Mouse (Mus musculus) MEL (cell line): ENCODE measurements around the gene Nid1. TPM values are rescaled to one million over a fixed set of nuclear protein-coding genes. Genes with fewer than 3 reads are reported as not detected.

Experiments
- DNase-seq: peaks from one replicate; pipeline ENCODE4 v3.0.0; 2011; ENCODE audit warnings: low read depth, low spot score
- H3K27ac ChIP-seq: 2 replicates; pipeline ENCODE4 v1.5.1; 2012; ENCODE audit warnings: low read depth, mild to moderate bottlenecking, control low read depth, low read length, moderate library complexity; ENCODE audit not compliant: control insufficient read depth
- H3K27me3 ChIP-seq, 2 experiments: fragments of 150-350 bp in 1 of 2; sonication (generic) in 1 of 2; 2 replicates each; pipeline ENCODE4 v1.6.1; 2012; ENCODE audit warnings: low read length in 2 of 2, mild to moderate bottlenecking in 2 of 2, improper control_type of control experiment in 1 of 2, moderate library complexity in 1 of 2; ENCODE audit not compliant: insufficient read depth in 2 of 2, control insufficient read depth in 1 of 2
- H3K36me3 ChIP-seq, 2 experiments: 2 replicates each; pipeline ENCODE4 v1.6.1; 2012 to 2014; ENCODE audit warnings: low read length in 2 of 2, improper control_type of control experiment in 1 of 2, inconsistent platforms in 1 of 2, mild to moderate bottlenecking in 1 of 2; ENCODE audit not compliant: insufficient read depth in 2 of 2, control insufficient read depth in 1 of 2
- H3K4me1 ChIP-seq, 2 experiments: fragments of 150-350 bp in 1 of 2; sonication (generic) in 1 of 2; 2 replicates each; pipeline ENCODE4 v1.6.1; 2012; ENCODE audit warnings: low read length in 2 of 2, improper control_type of control experiment in 1 of 2, mild to moderate bottlenecking in 1 of 2; ENCODE audit not compliant: insufficient read depth in 2 of 2, control insufficient read depth in 1 of 2
- H3K4me3 ChIP-seq, 2 experiments: fragments of 150-350 bp in 1 of 2; sonication (generic) in 1 of 2; 2 replicates each; pipeline ENCODE4 v1.5.1; 2012; ENCODE audit warnings: low read depth in 2 of 2, low read length in 2 of 2, mild to moderate bottlenecking in 2 of 2, moderate library complexity in 2 of 2, control low read depth in 1 of 2, improper control_type of control experiment in 1 of 2; ENCODE audit not compliant: control insufficient read depth in 1 of 2, insufficient read depth in 1 of 2
- H3K79me2 ChIP-seq: 2 replicates; pipeline ENCODE4 v1.6.1; 2012; ENCODE audit warnings: mild to moderate bottlenecking, low read length, moderate library complexity; ENCODE audit not compliant: control insufficient read depth, poor library complexity, insufficient read depth
- H3K9ac ChIP-seq: 2 replicates; pipeline ENCODE4 v1.6.1; 2012; ENCODE audit warnings: low read depth, mild to moderate bottlenecking, control low read depth, low read length, moderate library complexity; ENCODE audit not compliant: control insufficient read depth, poor library complexity, severe bottlenecking
- H3K9me3 ChIP-seq: fragments of 150-350 bp; sonication (generic); replicated peaks from 2 replicates; pipeline ENCODE4 v1.6.1; 2012; ENCODE audit warnings: mild to moderate bottlenecking, low read length, improper control_type of control experiment, moderate library complexity; ENCODE audit not compliant: insufficient read depth
- BHLHE40 ChIP-seq: IDR thresholded peaks from 2 replicates; pipeline ENCODE4 v1.6.1; 2012; ENCODE audit warnings: low read depth, mild to moderate bottlenecking, inconsistent platforms, low read length, improper control_type of control experiment, borderline replicate concordance
- CHD1 ChIP-seq: IDR thresholded peaks from 2 replicates; pipeline ENCODE4 v1.6.1; 2012; ENCODE audit warnings: low read depth, mild to moderate bottlenecking, inconsistent platforms, low read length, improper control_type of control experiment
- CTCF ChIP-seq, 3 experiments: IDR thresholded peaks in 2 of 3; conservative IDR thresholded peaks in 1 of 3; 2 replicates each; pipeline ENCODE4 v1.5.1; 2011 to 2012; ENCODE audit warnings: low read length in 3 of 3, low read depth in 2 of 3, mild to moderate bottlenecking in 2 of 3, improper control_type of control experiment in 1 of 3, inconsistent platforms in 1 of 3, mixed read lengths in 1 of 3, moderate library complexity in 1 of 3; ENCODE audit not compliant: control insufficient read depth in 1 of 3, insufficient read depth in 1 of 3, poor library complexity in 1 of 3, severe bottlenecking in 1 of 3
- E2F4 ChIP-seq: IDR thresholded peaks from 2 replicates; pipeline ENCODE4 v1.6.1; 2011; ENCODE audit warnings: low read depth, low read length, improper control_type of control experiment, borderline replicate concordance
- ELF1 ChIP-seq: IDR thresholded peaks from 2 replicates; pipeline ENCODE4 v1.6.1; 2014; ENCODE audit warnings: low read depth, mild to moderate bottlenecking, inconsistent platforms, low read length, improper control_type of control experiment, moderate library complexity
- EP300 ChIP-seq, 2 experiments: IDR thresholded peaks; 2 replicates each; pipeline ENCODE4 v1.6.1; 2011; ENCODE audit warnings: improper control_type of control experiment in 2 of 2, low read length in 2 of 2, low read depth in 1 of 2, mild to moderate bottlenecking in 1 of 2
- ETS1 ChIP-seq: IDR thresholded peaks from 2 replicates; pipeline ENCODE4 v1.6.1; 2012; ENCODE audit warnings: low read depth, mild to moderate bottlenecking, inconsistent platforms, low read length, improper control_type of control experiment, moderate library complexity
- GABPA ChIP-seq: IDR thresholded peaks from 2 replicates; pipeline ENCODE4 v1.6.1; 2012; ENCODE audit warnings: low read depth, mild to moderate bottlenecking, inconsistent platforms, low read length, improper control_type of control experiment, moderate library complexity
- GATA1 ChIP-seq: IDR thresholded peaks from 2 replicates; pipeline ENCODE4 v1.6.1; 2011; ENCODE audit warnings: low read depth, low read length, improper control_type of control experiment
- HCFC1 ChIP-seq: IDR thresholded peaks from 2 replicates; pipeline ENCODE4 v1.6.1; 2012; ENCODE audit warnings: low read depth, mild to moderate bottlenecking, inconsistent platforms, low read length, improper control_type of control experiment, moderate library complexity
- MAFK ChIP-seq: IDR thresholded peaks from 2 replicates; pipeline ENCODE4 v1.6.1; 2011; ENCODE audit warnings: low read depth, mild to moderate bottlenecking, low read length, improper control_type of control experiment, borderline replicate concordance
- MAX ChIP-seq: IDR thresholded peaks from 2 replicates; pipeline ENCODE4 v1.6.1; 2011; ENCODE audit warnings: low read length, improper control_type of control experiment
- MAZ ChIP-seq: IDR thresholded peaks from 2 replicates; pipeline ENCODE4 v1.6.1; 2012; ENCODE audit warnings: low read depth, mild to moderate bottlenecking, inconsistent platforms, low read length, improper control_type of control experiment
- MEF2A ChIP-seq: IDR thresholded peaks from 2 replicates; pipeline ENCODE4 v1.6.1; 2014; ENCODE audit warnings: low read depth, mild to moderate bottlenecking, inconsistent platforms, low read length, improper control_type of control experiment; ENCODE audit not compliant: poor library complexity, insufficient replicate concordance, severe bottlenecking; ENCODE audit errors: extremely low read depth
- MXI1 ChIP-seq: IDR thresholded peaks from 2 replicates; pipeline ENCODE4 v1.6.1; 2011; ENCODE audit warnings: mild to moderate bottlenecking, low read depth, low read length, improper control_type of control experiment
- MYC ChIP-seq: IDR thresholded peaks from 2 replicates; pipeline ENCODE4 v1.6.1; 2011; ENCODE audit warnings: low read depth, mild to moderate bottlenecking, low read length, improper control_type of control experiment, moderate library complexity
- POLR2A ChIP-seq, 2 experiments: IDR thresholded peaks; 2 replicates each; pipeline ENCODE4 v1.6.1; 2011 to 2012; ENCODE audit warnings: low read length in 2 of 2, mild to moderate bottlenecking in 2 of 2, control low read depth in 1 of 2, improper control_type of control experiment in 1 of 2, low read depth in 1 of 2, moderate library complexity in 1 of 2; ENCODE audit not compliant: control insufficient read depth in 1 of 2, insufficient read depth in 1 of 2, poor library complexity in 1 of 2
- POLR2AphosphoS2 ChIP-seq: IDR thresholded peaks from 2 replicates; pipeline ENCODE4 v1.6.1; 2011; ENCODE audit warnings: low read length, improper control_type of control experiment
- POLR2AphosphoS5 ChIP-seq: IDR thresholded peaks from 2 replicates; pipeline ENCODE4 v1.6.1; 2012; ENCODE audit warnings: low read depth, borderline replicate concordance, mild to moderate bottlenecking, inconsistent platforms, low read length, moderate library complexity, mixed read lengths
- RAD21 ChIP-seq: IDR thresholded peaks from 2 replicates; pipeline ENCODE4 v1.6.1; 2011; ENCODE audit warnings: mild to moderate bottlenecking, low read depth, low read length, improper control_type of control experiment
- SIN3A ChIP-seq: IDR thresholded peaks from 2 replicates; pipeline ENCODE4 v1.6.1; 2012; ENCODE audit warnings: low read length, improper control_type of control experiment, inconsistent platforms
- SMC3 ChIP-seq: IDR thresholded peaks from 2 replicates; pipeline ENCODE4 v1.6.1; 2011; ENCODE audit warnings: low read depth, low read length, improper control_type of control experiment
- TAL1 ChIP-seq: IDR thresholded peaks from 2 replicates; pipeline ENCODE4 v1.6.1; 2012; ENCODE audit warnings: mild to moderate bottlenecking, inconsistent platforms, low read length, moderate library complexity, mixed read lengths
- TBP ChIP-seq: IDR thresholded peaks from 2 replicates; pipeline ENCODE4 v1.8.0; 2011; ENCODE audit warnings: low read depth, low read length, improper control_type of control experiment
- TCF12 ChIP-seq: IDR thresholded peaks from 2 replicates; pipeline ENCODE4 v1.6.1; 2014; ENCODE audit warnings: low read depth, mild to moderate bottlenecking, inconsistent platforms, low read length, improper control_type of control experiment, moderate library complexity
- UBTF ChIP-seq: IDR thresholded peaks from 2 replicates; pipeline ENCODE4 v1.6.1; 2012; ENCODE audit warnings: low read depth, mild to moderate bottlenecking, inconsistent platforms, low read length, improper control_type of control experiment, moderate library complexity, borderline replicate concordance; ENCODE audit not compliant: insufficient read depth
- USF2 ChIP-seq, 2 experiments: IDR thresholded peaks; 2 replicates each; pipeline ENCODE4 v1.6.1; 2011 to 2012; ENCODE audit warnings: improper control_type of control experiment in 2 of 2, low read length in 2 of 2, borderline replicate concordance in 1 of 2, inconsistent platforms in 1 of 2, low read depth in 1 of 2, mild to moderate bottlenecking in 1 of 2; ENCODE audit not compliant: insufficient read depth in 1 of 2
- ZNF384 ChIP-seq: IDR thresholded peaks from 2 replicates; pipeline ENCODE4 v1.6.1; 2012; ENCODE audit warnings: low read depth, mild to moderate bottlenecking, inconsistent platforms, low read length, improper control_type of control experiment
- polyA plus RNA-seq, 2 experiments: library from polyadenylated mRNA; stranded (reverse) in 1 of 2; unstranded in 1 of 2; fragments of >175 nt in 1 of 2; fragments of >200 nt in 1 of 2; gene quantifications; 2 replicates each; pipeline versions ENCODE4 v1.2.1 to v1.2.4; 2012; ENCODE audit warnings: low replicate concordance in 2 of 2, low read depth in 1 of 2; ENCODE audit not compliant: insufficient read length in 2 of 2, insufficient read depth in 1 of 2, missing spikeins in 1 of 2
- total RNA-seq: library from RNA; depleted of rRNA; stranded (reverse); fragments of 300-350 nt; gene quantifications from 2 replicates; pipeline ENCODE4 v1.2.3, GENCODE M21; 2012

Nid1 gene
- total and polyA plus RNA-seq, 3 experiments, result not detected

DNA sequence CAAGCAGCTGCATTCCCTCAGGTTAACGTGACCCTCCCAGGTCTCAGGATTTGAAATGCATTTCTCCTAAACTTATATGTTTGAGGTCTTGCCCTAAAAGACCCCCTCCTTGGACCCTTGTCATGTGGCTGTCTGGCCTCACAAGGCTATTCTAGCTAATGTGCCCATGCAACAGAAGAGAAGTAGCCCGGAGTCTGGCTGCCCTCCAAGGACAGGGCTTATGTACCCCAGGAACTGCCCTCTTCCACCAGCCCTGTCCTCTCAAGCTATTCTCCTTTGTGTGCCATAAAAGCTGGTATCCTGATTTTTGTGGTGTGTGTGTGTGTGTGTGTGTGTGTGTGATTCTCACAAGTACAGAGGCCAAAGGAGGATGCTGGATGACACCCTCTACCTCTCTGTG, 87.9 kb downstream of the Nid1 start:
- TF ChIP-seq ZNF384 (no peak), TAL1 (no peak), SMC3 (no peak), HCFC1 (no peak), MAX (no peak), MEF2A (no peak), MYC (no peak), MAFK (no peak), EP300 (IDR thresholded peaks at IDR 0.05; ENCODE audit: low read depth in 1 of 2, low read length in 2 of 2) (no peak), E2F4 (no peak), TBP (no peak), POLR2AphosphoS5 (no peak), MXI1 (no peak), BHLHE40 (no peak), TCF12 (no peak), POLR2AphosphoS2 (no peak), MAZ (no peak), ELF1 (no peak)

DNA sequence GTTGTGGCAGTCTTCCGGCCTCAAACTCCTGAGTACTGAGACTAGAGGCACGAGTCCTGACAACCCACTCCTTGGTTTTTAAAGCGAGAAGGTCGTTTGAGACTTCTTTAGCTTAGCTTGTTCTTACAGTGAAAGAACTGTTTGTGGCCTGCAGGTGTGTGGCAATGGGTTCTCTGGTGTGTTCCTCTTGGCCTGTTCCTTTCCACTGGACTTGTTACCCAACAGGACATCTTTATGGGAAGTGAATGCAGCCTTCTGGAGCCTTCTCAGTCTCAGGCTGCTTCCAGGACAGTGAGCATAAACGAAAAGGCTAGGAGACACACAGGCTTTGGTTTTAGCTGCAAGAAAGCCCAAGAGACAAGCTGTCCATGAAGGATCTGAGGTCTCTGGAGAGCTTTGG, 88.5 kb downstream of the Nid1 start:
- H3K36me3 ChIP-seq, result peaks cover 0 to 8% of the 10 kb centered on the region in 2 experiments; a peak in 2 of 4 replicates
- no peak overlapping the region for H3K9ac ChIP-seq
- H3K27me3 ChIP-seq, result no peaks in the 10 kb centered on the region
- H3K9me3 ChIP-seq, result no peaks in the 10 kb centered on the region
- no peak overlapping the region for H3K4me3 ChIP-seq
- peaks cover 0 to 13% of the 10 kb centered on the region in 2 experiments; a peak in 3 of 4 replicates for H3K4me1 ChIP-seq
- DNase-seq, result no peak
- no peak overlapping the region for H3K27ac ChIP-seq
- H3K79me2 ChIP-seq, result no peaks in the 10 kb centered on the region
- TF ChIP-seq GABPA (no peak), GATA1 (no peak), MAX (no peak), UBTF (no peak), ZNF384 (no peak), POLR2A (IDR thresholded peaks at IDR 0.05; ENCODE audit: control insufficient read depth in 1 of 2, insufficient read depth in 1 of 2, low read depth in 1 of 2, low read length in 2 of 2, poor library complexity in 1 of 2) (no peak), E2F4 (no peak), SIN3A (no peak), TBP (no peak), RAD21 (no peak), ETS1 (no peak), USF2 (IDR thresholded peaks at IDR 0.05; ENCODE audit: borderline replicate concordance in 1 of 2, insufficient read depth in 1 of 2, low read depth in 1 of 2, low read length in 2 of 2) (no peak), POLR2AphosphoS5 (no peak), MAFK (no peak), CHD1 (no peak), CTCF (IDR thresholded peaks at IDR 0.05 in 2 of 3, conservative IDR thresholded peaks at IDR 0.05 in 1 of 3; ENCODE audit: control insufficient read depth in 1 of 3, insufficient read depth in 1 of 3, low read depth in 2 of 3, low read length in 3 of 3, poor library complexity in 1 of 3, severe bottlenecking in 1 of 3) (no peak), ELF1 (no peak)

More for the DNA sequence above, 87.9 kb downstream of the Nid1 start:
- H3K9me3 ChIP-seq, result no peaks in the 10 kb centered on the region
- no peak for DNase-seq
- H3K4me1 ChIP-seq, result peaks cover 0 to 13% of the 10 kb centered on the region in 2 experiments; a peak in 3 of 4 replicates
- H3K79me2 ChIP-seq, result no peaks in the 10 kb centered on the region
- peaks cover 0 to 8% of the 10 kb centered on the region in 2 experiments; a peak in 2 of 4 replicates for H3K36me3 ChIP-seq
- H3K27ac ChIP-seq, result no peak overlapping the region
- no peak overlapping the region for H3K4me3 ChIP-seq
- H3K27me3 ChIP-seq, result no peaks in the 10 kb centered on the region
- no peak overlapping the region for H3K9ac ChIP-seq
